Mouse (Mus musculus) layer of hippocampus, adult 18-20 months (tissue): ENCODE measurements around the gene Pou2f3. TPM values are rescaled to one million over a fixed set of nuclear protein-coding genes. Genes with fewer than 3 reads are reported as not detected.
A peak's percentile ranks its signal among the peaks of the same experiment; 100 is the strongest.

Source experiments
- DNase-seq, 2 experiments: peaks; one replicate each; pipeline ENCODE4 v3.0.0; 2022; ENCODE audit warnings: low spot score in 2 of 2
- total RNA-seq, 2 experiments: library from RNA; stranded (reverse); gene quantifications; 2 replicates each; pipeline ENCODE4 v1.2.3; 2021

Gene Pou2f3
- total RNA-seq, 2 experiments from 2014 or later, result 0.38 to 0.52 TPM

DNA sequence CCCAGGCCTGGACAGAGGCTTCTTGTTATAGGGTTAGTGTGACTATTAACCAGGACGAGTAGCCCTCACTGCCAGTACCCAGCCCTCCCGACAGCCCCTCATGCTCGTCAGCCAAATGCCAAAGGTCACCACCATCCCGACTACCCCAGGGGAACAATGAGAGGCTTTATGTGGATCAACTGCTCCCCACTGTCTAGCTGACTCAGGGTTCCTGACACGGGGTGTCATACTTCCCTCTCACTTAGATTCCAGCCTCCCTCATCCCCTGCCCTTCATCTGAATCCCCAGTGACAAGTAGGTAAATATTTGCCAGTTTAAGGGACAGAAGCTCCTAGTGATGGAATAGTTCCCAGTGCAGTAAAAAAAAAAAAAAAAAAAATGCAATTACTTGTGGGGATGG, 22.1 kb upstream of the Pou2f3 start:
- no peak for DNase-seq

DNA sequence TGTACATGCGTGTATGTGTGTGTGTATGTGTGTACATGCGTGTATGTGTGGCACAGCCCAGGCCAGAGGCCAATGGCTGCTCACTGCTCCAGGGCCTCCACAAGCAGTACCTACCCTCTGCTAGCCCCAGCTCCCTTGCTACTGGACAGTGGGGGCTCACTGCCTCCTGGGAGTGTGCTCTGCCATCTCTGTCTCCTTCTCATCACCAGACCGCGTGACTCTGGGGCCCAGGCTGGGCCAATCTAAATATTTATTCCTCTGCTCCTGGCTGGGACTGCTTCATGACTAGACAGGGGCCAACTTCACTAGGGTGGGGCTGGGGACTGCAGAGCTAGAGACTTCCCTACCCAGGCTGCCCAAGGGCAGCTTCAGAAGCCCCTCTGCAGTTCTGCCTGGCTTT, 21.6 kb upstream of the Pou2f3 start:
- no peak for DNase-seq

DNA sequence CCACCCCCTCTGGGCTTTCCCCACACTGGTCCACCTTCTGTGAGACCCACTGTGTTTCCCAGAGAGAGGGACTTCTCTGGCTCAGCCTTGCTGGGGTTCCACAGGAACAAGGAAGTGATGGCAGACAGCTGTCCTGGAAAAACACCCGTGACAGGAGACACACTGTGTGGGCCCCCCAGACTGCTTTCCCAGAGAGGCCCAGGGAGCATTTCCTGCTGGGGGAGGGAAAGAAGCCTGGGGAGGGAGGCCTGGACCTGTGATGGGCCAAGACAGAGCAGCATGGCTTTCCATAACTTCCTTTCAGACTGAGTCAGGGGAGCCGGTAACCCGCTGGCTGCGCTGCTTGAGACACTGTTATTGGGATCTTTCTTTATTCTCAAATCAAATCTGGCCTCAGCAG, 20.7 kb upstream of the Pou2f3 start:
- no peak for DNase-seq

DNA sequence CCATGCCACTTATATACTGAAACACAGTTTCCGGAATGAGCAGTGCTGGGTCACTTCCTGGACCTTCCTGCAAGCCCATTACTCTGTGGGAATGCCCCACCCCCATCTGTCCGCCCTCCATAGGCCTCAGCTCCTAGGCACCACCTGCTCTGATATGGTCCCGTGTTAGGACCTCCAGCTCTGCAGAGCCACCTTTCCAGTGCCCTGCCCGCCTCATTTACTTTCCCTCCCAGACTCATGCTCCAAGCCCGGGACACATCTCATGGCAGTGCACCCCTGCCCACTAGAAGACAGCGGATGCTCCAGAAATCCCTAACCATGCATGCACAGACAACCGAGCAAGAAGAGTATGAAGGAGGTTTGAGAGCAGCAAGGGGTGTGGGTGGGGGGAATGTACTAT, 19.8 kb upstream of the Pou2f3 start:
- no peak for DNase-seq

DNA sequence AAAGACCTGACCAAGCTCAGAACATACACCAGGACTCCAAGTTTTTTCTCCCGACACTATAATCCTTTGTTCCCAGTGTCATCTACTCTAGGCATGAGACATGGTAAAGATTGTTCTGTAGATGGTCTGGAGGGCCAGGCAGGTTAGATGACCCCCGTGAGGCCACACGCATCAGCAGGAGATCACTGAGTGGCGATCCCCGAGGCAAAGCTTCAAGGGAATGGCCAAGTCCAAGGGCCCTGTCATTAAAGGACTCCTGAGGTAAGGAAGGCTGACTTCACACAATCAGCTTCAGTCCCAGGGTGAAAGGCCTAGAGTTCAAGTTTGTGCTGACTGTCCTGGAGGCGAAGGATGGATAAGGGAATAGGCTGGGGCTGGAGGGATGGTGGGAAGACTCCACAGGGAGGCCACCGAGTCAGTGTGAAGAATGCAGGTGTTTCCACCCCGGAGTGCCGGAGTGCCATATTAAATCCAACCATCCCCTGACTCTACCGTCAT, 19.3 kb upstream of the Pou2f3 start:
- DNase-seq, result no peak

DNA sequence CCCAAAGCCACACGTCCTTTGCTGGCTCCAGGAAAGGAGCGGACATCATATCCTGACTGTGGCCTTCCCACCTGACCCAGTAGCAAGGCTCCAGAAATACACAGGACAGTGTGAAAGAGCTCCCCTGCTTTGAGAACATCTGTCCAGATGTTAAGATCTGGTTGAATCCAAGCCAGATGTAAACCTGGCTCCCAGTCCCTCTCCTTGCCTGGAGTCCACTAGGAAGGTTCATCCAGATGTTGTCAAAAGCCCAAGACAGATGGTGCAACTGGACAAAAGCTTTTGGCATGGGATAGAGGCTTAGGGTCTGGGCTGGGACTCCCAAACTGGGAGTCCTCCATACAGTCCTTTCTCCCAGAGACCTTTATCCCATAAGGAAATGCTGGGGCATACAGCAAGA, 18.6 kb upstream of the Pou2f3 start:
- no peak for DNase-seq

DNA sequence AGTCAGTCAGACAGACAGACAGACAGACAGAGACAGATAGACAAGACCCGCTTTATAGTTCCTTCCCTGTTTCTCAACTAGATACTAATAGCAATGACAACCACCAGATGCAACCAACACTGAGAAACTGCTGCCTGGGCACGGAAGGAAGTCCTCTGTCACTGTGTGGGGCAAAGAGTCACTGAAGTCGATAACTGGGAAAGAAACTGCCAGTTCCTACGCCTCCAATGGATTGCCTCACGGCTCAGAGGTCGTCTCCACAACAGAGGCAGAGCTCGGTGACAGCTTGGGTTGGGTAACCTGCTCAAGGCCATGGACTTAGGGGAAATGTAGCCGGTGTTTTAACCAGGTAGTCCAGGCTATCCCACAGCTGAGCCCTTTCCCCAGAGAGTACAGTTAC, 17.5 kb upstream of the Pou2f3 start:
- no peak for DNase-seq

DNA sequence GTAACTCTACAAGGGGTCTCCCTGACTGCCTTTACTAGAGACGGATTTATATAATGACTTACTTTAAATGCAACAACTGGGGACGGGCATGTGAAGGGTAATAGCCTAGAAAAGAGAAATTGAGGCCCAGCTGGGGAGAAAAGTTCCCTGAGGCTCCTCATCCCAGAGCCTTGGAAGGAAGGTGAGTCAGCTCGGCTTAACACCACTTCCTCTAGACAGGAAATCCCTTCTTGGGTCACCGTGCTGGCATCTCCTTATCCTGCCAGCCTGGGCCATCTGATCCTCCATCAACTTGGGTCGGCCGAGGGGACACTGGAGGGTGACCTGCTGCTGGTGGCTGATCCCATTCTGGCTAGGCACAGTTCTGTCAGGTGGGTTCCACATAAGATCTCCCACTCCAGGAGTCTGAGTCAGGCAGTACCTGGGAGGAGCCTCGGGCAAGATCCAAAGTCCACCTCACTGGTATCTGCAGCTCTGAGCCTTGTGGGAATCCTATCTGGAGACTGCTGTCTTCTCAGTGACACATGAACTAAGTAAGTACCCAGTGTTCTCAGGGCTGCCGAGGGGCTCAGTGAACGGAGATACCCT, 16.5 kb upstream of the Pou2f3 start:
- no peak for DNase-seq

DNA sequence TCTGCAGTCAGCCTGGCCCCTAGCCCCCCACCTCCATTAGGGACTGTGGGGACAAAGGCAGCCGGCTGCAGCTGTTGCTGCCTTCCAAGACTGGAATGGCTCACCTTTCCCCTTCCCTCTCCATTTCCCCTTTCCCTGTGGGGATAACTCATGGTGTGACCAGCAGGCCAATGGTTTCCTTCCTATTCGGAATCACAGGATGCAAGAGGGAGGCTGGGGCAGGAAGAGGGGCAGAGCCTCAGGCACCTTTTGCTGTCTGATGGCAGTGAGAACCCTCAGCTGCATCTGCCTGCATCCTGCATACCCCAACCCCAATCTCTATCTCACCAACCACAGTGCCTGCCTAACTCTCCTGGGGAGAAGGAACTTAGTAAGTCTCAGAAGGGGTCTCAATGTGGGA, 15.3 kb upstream of the Pou2f3 start:
- DNase-seq, result no peak

DNA sequence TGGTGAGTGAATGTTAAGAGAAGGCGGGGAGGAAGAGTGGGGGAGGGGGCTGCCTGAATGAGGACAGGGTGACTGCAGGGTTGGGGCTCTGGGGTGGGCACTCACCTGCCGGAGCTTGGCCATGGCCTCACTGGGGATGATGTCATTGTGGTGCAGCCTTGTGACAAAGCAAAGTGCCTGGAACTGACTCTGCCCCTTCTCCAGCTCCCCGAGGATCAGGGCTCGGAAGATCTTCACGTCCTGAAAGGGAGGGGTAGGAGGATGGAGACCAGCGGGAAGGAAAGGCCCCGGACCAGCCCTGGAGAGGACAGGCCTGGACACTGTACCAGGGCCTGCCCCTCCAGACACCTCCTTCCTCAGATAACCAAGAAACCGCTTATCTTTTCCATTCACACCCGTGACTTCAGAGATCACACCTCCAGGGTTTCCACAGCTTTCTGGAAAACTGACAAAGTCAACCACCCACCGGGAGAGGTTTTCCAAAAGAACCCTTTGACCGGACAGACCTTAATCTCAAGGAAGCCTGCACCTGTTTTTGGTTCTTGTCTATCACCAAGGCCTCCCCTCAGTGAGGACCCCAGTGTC, 14.7 kb upstream of the Pou2f3 start:
- DNase-seq, result no peak

DNA sequence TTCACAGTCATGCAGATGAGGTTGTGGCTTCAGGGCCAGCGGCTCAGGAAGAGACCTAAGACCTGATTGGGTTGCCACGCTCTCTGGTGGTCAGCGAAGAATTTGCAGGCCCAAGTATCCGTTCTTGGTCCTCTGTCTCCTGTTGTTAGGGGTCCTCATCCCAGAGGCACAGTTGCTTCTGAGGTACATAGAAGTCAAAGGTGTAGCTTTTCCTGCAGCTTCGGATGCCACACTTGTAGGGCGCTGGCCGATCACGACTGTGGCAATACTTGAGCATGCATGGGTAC, 12.2 kb upstream of the Pou2f3 start:
- DNase-seq, result no peak

DNA sequence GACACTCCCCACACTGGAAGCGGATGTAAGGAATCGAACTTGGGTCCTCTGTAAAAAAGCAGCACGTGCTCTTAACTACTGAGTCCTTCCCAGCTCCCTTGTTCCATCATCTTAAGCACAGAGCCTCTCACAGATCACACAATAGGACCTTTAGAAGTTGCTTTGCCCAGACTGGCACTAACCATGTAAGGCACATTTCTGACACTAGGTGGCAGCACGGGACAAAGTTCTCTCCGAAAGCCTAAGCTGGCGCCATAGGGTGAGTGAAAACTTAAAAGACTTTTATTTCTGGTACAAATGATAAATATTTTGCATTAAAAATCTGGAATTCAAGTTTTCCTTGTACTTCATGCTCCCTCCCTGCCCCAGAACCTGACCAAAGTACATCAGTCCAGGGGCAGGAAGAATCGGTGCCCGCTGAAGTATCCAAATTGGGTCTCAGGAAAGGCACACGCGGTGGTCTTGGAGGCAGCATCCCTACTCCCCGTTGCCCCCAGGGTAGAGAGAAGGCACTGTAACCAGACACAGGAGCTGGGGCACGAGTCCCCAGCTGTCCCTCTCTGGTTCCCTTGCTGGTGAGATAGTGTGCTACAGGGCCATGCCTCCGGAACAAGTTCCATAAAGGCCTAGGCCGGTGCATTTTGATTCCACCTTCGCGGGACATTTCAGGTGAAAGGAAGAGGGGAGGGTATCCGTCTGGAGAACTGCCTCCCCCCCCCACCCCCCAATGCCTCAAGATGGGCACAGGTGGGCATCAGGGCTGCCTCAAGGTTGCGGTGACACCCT, 11.7 kb upstream of the Pou2f3 start:
- peak; percentile 72 to 93 for DNase-seq

DNA sequence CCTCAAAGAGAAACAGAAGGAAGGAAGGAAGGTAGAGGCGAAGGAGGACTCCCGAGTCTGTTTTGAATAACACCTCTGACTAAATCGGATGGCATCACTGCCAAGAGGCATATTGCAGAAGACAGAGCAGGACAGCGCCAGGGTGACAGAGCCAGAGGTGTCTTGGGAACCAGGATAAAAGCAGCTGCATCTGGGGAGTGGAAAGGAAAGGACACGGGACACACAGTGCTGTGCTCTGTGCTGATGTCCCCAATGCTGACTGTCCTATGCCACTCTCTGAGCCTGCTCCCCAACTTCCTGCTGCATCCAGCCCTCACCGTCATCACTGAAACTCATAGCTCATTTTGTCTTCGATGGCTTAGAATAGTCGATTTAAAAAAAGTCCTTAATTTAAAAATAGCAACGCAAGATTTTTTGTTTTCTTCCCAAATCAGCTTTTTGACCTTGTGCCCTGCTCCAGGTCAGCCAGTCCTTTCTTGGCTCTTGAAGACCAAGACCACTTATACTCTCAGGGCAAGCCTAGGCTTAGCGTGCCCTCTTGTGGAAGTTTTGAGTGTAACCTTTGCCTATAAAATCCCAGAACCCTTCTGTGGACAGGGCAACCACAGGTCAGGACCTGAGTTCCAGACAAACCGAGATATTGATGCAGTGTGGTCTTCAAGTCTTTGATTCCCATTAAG, 742 bp upstream of the Pou2f3 start:
- DNase-seq, result peak in 1 of 2 experiments; percentile 64

DNA sequence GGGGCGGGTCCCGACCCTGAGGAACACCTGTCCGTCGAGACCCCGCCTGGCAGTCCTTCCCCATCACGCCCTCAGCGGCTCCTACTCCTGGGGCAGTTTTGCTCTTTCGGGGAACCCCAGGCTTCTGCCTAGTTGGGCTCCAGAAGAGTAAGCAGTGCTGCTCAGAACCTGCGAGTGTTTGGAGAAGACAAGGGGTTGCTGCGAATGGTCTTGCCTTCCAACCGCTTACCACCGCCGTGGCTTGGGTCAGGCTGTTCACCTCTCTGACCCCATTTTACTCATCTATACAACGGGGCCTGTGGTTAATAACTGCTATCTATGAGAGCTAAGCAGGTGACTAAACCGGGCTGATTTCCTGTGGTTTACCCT, 4.2 kb downstream of the Pou2f3 start:
- no peak for DNase-seq

DNA sequence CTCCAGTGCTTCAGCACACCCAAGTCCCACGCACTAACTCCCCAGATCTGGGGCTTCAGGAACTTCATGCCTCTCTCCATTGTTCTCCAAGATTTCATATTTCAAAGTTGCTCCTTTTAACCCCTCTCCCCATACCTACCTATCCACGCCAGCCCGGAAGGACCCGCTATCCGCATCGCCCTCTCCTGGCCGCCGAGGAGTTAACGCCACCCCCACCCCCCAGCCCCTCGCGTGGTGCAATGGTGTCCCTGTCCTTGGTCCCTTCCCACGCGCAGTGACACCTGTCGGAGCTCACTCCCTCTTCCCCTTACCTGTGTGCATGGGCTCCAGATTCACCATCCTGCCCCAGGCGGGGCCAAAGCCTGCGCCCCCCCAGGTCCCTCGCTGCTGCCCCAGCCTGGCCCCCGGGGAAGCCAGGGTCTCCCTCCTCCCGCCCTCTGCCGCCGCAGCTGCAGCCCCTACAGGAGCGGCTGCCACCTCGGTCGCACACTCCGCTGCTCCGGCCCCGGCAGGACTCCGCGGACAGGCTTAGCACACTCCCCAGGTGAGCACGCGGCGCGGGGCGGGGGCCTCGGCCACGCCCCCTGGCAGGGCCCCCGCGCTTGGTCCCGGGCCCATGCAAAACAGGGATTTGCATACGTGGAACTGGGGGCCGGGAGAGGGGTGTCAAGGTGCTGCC, 4.7 kb downstream of the Pou2f3 start:
- DNase-seq, result no peak

DNA sequence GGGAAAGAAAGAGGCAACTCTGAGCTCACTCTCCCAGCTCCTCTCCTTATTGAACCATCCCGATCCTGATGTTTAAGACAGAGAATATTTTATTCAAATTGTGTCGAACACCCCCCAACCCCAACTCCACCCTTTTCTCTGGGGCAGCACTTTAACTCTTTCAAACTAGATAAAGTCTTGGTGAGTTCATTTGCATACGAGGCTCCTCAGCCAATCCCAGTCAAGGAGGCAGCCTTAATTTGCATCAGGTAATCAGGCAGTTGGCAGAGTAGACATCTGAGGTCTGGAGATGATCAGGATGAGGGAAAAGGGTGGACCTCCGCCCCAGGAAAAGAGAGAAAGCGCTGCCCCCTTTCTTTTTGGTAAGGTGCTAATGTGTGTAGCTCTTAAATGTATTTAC, 10.0 kb downstream of the Pou2f3 start:
- no peak for DNase-seq

DNA sequence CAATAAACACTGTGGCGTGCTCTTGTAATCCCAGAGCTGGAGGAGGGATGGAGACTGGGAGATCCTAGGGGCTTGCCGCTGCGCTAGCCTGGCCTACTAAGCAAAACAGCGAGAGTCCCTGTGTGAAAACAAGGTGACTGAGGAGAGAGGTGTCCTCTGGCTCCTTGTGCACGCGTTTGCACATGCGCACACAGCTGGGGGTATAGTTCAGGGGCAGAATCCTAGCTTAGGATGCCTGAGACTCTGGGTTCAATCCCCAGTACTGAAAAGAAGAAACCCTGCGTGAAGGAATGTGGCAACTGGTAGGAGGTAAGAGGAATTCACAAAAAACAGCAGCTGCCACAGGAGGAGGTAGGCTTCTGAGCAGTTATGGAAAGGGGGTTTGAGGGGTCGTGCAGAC, 16.2 kb downstream of the Pou2f3 start:
- no peak for DNase-seq

DNA sequence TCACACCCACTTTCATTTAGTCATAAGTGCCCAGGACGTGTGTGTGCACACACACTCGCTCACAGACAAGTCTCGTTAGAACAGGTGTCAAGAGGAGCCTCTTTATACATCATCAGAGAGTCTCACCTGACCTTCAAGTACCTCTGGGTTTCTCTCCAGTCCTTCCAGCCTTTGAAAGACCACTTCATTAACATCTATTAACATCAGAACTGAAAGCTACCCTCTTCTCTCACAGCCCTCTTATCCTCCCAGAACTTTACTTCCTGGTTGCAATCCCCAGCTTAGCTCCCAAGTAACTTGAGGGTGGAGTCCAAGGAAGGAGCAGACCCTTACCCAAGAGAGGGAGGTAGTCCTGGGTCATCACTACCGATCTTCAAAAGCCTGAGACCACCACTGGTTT, 18.6 kb downstream of the Pou2f3 start:
- no peak for DNase-seq

DNA sequence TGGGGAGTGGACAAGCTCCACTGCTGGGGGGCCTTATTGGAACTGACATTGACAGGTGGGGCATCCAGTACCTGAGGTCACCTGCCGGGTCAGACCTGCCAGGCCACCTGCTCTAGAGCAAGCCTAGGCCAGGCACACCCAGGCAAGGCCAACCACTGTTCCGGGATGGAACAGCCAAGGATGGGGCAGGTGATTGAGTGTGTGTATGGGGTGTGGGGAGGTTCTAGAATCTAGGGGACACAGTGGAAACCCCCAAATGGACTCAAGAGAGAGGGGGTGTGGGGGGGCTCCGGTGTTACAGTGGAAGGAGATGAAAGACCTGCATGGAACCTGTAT, 21.2 kb downstream of the Pou2f3 start:
- no peak for DNase-seq

DNA sequence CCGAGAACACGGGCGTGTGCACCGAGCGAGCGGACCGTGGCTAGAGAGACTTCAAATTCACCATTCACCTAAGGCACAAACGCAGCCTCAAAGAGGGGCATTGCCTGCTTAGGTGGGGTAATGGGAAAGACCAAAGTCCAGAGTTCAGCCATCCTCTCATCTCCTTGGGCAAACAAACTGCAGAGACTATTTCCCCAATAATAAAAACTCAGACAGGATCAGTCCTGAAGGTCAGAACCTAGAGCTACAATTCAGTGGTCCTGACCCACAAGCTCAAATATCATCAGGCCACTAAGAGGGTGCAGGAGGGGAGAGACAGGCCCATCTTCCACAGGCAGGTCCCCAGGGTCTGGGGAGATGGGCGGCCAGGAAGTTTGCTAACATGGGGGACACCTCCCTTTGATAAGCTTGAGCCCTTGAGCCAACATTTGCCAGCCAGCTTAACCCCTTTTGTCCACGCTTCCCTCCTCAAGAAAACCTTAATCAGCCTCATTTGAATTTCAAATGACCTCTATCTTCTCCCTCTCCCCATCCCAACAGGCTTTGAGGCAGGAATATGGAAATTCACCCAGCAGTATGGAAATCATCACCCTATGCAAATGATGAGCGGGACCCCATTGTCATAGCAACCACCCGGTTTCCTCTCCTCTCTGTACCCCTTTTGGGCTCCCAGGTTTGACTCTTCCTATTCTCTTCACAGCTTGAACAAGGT, 21.7 kb downstream of the Pou2f3 start:
- DNase-seq, result no peak

DNA sequence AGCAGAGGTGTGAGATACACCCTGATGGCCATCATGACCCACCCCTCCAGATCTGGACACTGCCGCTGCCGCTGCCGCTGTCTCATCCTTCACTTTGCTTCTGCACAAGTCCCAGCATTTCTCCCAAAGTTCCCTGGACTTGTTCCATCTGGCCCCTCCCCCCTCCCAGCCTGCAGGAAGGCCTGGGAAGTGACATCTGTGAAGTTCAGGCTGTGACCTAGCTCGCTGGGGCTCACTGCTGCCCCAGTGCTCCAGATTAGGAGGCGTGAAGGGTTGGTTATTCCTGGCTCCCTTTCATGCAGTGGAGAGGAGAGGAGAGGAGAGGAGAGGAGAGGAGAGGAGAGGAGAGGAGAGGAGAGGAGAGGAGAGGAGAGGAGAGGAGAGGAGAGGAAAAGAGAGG, 30.6 kb downstream of the Pou2f3 start:
- no peak for DNase-seq
